Mouse (Mus musculus) G1E (cell line): ENCODE data around the gene Gm10670.
"Not testable (repeated sequence)": the region's sequence is repeated elsewhere in the genome, so short reads cannot be mapped to it uniquely, and the experiment has no call there.

Experiments used
- CTCF ChIP-seq: IDR thresholded peaks from 2 replicates; pipeline ENCODE4 v1.5.1; 2012; ENCODE audit warnings: low read depth, low read length, inconsistent platforms, mixed read lengths
- GATA1 ChIP-seq: IDR thresholded peaks from 2 replicates; pipeline ENCODE4 v1.6.1; 2012; ENCODE audit warnings: borderline replicate concordance, low read length, inconsistent platforms, mixed read lengths
- GATA2 ChIP-seq: IDR thresholded peaks from 2 replicates; pipeline ENCODE4 v1.6.1; 2012; ENCODE audit warnings: low read depth, low read length, inconsistent platforms, borderline replicate concordance
- TAL1 ChIP-seq: conservative IDR thresholded peaks from 2 replicates; pipeline ENCODE4 v1.6.1; 2012; ENCODE audit warnings: low read depth, low read length, inconsistent platforms, mixed read lengths

DNA sequence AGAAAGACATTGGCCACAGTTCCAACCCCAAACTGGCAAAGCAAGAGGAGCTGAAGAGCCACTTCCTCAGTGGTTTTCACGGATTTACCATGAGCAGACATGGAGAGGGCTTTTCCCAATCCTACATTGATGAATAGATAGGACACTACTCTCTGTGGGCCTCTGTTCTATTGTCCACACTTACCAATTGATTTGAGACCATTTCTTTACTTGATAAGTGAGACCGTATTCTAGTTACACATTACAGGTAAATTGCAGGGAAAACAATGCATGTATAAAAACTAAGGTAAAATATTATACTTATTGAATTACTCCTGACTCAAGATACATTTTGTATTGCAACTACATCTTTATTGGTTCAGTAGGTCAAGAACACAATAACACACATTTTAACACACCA is 32.2 kb downstream of the Gm10670 start, which contains the start of gene Vmn1r101:
- not testable (repeated sequence) for TF ChIP-seq CTCF, GATA1, TAL1, GATA2
